Mouse (Mus musculus): ENCODE data around the gene Hnrnph1.
"Not testable (repeated sequence)": the region's sequence is repeated elsewhere in the genome, so short reads cannot be mapped to it uniquely, and the experiment has no call there.

The Hnrnph1 gene

GRCm38 (mm10) chr11:50376911-50377891 is at the start of gene Hnrnph1:
Gene Hnrnph1 (plus strand): TSS chr11:50376990.
- peak; percentile 96 for DNase-seq (ENCODE audit: extremely low read depth, low read depth)

GRCm38 (mm10) chr11:50328075-50328625 is 48.6 kb upstream of the Hnrnph1 start:
- no peak for DNase-seq (ENCODE audit: extremely low read depth, low read depth)

- DNase-seq (ENCODE audit: extremely low read depth, low read depth): no peak
Observed at GRCm38 (mm10) chr11:50329378-50329777, 47.4 kb upstream of the Hnrnph1 start.

- no peak for DNase-seq (ENCODE audit: extremely low read depth, low read depth)
Observed at GRCm38 (mm10) chr11:50333181-50333580, 43.6 kb upstream of the Hnrnph1 start.

DNA sequence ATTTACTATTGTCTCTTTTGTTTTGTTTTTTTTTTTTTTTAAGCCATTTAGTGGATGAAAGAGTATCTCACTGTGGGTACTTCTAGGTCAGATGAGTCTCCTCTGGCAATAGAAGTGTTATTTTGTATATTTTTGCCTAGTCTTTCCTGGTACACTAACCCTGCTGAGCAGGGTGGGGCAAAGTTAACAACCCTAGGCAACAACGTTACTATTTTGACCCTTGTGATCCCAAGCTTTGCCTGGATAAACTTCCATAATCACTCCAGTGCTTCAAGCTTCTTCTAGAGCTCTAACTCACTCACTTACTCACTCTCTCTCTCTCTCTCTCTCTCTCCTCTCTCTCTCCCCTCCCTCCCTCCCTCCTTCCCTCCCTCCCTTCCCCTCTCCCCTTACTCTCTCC is 40.7 kb upstream of the Hnrnph1 start:
- no peak for DNase-seq (ENCODE audit: extremely low read depth, low read depth)

- DNase-seq (ENCODE audit: extremely low read depth, low read depth): no peak
Observed at GRCm38 (mm10) chr11:50336891-50337290, 39.9 kb upstream of the Hnrnph1 start.

DNA sequence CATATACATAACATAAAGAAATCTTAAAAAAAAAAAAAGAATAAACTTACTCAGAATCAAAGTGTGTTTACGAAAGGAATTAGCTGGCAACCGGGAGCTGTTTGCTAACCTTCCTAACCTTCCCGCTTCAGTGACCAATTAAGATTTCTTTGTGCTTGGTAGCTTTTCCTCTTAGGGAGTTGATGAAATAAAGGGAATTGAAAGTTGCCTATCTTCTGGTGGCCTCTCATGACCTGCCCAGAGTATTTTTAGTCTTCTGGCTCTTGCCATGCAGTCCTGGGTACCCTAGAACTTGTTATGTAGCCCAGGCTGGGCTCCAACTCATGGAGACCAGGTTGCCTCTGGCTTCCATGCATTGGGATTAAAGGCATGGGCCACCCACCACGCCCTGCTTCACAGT is 31.3 kb upstream of the Hnrnph1 start:
- DNase-seq (ENCODE audit: extremely low read depth, low read depth): no peak

- DNase-seq (ENCODE audit: extremely low read depth, low read depth): no peak
Observed at GRCm38 (mm10) chr11:50346256-50347032, 30.3 kb upstream of the Hnrnph1 start.

- no peak for DNase-seq (ENCODE audit: extremely low read depth, low read depth)
Observed at GRCm38 (mm10) chr11:50352177-50352576, 24.6 kb upstream of the Hnrnph1 start.

DNA sequence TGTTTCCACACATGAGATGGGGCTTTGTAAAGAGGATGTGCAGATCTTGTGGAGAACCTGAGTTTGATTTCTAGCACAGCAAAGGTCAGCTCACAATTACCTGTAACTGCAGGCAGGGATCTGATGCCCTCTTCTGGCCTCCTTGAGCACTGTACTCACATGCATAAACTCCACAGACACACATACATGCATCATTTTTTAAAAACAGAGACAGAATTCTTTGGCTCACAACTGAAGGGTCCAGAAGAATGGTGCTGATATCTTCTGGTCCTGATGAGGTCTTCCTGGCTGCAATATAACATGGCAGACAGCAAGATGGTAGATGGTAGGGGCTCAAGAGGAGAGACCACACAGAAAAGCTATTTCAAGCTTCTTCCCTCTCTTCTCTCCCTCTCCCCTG is 22.6 kb upstream of the Hnrnph1 start, which contains the start of gene Cby3:
Gene Cby3, plus strand, starts transcription at position 301 of the 400 bp plus-strand sequence.
- no peak for DNase-seq (ENCODE audit: extremely low read depth, low read depth)

- DNase-seq (ENCODE audit: extremely low read depth, low read depth): no peak
Observed at GRCm38 (mm10) chr11:50354851-50355250, 21.9 kb upstream of the Hnrnph1 start.

DNA sequence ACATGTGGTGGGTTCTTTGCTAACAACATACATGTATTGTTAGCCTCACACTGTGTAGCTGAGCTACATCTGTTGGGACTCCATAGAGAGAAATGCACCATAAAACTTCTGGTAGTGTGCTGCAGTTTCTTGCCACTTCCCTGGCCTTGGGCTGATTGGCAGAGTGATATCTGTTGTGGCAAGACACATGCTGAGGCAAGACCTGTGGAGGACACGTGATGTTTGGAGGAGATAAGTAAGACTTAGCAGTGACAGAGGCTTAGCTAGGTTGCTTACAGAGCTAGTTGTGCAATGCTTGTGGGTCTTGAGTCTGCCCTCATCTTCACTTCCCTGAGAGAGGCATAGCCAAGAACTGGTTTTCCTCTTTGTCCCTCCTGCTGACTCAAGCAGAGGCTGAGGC is 21.4 kb upstream of the Hnrnph1 start:
- DNase-seq (ENCODE audit: extremely low read depth, low read depth): no peak

GRCm38 (mm10) chr11:50358950-50359861 is 17.6 kb upstream of the Hnrnph1 start:
- DNase-seq (ENCODE audit: extremely low read depth, low read depth): peak; percentile 68

DNA sequence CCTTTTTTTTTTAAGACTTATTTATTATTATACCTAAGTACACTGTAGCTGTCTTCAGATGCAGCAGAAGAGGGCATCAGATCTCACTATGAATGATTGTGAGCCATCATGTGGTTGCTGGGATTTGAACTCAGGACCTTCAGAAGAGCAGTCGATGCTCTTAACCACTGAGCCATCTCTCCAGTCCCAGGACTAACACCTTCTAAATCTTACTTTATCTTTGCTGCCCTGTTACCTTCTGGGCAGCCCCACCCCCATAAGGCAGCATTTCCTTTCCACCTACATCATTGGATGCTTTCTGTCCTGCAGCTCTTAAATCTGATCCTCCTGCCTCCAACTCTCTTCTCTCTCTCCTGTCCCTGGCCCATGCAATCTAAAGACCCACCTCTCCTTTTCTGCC is 15.5 kb upstream of the Hnrnph1 start:
- DNase-seq (ENCODE audit: extremely low read depth, low read depth): not testable (repeated sequence)

- DNase-seq (ENCODE audit: extremely low read depth, low read depth): peak; percentile 64
Observed at GRCm38 (mm10) chr11:50364548-50364947, 12.2 kb upstream of the Hnrnph1 start.

GRCm38 (mm10) chr11:50365322-50365721 is 11.5 kb upstream of the Hnrnph1 start:
- DNase-seq (ENCODE audit: extremely low read depth, low read depth): no peak

DNA sequence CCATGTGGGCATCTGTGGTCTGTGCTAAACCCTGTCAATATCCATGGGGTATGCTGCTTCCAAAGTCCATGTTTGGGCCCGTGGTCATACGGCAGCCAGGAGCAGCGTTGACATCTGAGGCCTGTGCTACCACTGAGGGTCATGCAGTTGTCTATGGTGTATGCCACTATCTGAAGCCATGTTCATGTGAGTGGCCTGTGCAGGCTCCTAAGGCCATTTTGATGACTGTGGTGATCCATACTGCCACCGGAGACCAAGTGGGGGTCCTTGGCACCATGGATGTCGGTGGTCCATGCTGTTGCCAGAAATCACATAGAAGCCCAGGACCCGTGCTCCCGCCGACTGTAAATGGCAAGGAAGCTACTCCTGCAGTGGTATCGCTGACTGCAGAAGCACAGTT is 9.3 kb upstream of the Hnrnph1 start:
- no peak for DNase-seq (ENCODE audit: extremely low read depth, low read depth)

DNA sequence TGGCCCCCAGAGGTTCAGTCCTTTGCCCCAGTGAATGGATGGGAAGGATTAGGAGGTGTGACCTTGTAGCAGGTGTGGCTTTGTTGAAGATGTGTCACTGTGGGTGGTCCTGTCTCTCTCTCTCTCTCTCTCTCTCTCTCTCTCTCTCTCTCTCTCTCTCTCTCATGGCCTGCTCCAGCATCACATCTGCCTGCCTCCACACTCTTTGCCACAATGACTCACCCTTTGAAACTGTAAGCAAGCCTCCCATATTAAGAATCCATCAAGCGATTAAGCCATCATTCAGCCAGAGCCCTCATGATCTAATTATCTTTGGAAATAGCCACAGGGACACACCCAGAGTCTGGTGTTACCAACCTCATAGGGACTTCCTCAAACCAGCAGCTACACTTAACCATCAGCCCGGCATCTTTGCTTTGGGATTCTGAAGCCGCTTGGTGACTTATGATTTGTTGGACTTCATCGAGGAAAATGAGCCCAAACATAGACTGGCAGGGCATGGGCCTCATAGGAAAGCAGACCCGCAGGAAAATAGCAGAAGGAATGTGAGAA is 7.4 kb upstream of the Hnrnph1 start:
- DNase-seq (ENCODE audit: extremely low read depth, low read depth): peak; percentile 82

GRCm38 (mm10) chr11:50370969-50371368 is 5.8 kb upstream of the Hnrnph1 start:
- DNase-seq (ENCODE audit: extremely low read depth, low read depth): no peak

- no peak for DNase-seq (ENCODE audit: extremely low read depth, low read depth)
Observed at GRCm38 (mm10) chr11:50371399-50371841, 5.4 kb upstream of the Hnrnph1 start.

Data from MEL-GATA-1-ER (cell line).